Mouse (Mus musculus) gastrocnemius, postnatal 25 days (tissue): ENCODE data around the gene 4931400O07Rik. TPM values are rescaled to one million over a fixed set of nuclear protein-coding genes. Genes with fewer than 3 reads are reported as not detected.

Experiments
- DNase-seq: peaks from one replicate; pipeline ENCODE4 v3.0.0; 2022
- long read RNA-seq, 2 experiments: library from polyadenylated mRNA; stranded (forward); transcript quantifications; one replicate each; pipeline ENCODE4 v2.0.0; 2021
- total RNA-seq, 2 experiments: library from RNA; stranded (reverse); gene quantifications; 1 replicate in 1 of 2; 2 replicates in 1 of 2; pipeline ENCODE4 v1.2.3; 2021

The 4931400O07Rik gene
- total RNA-seq = not detected
- long read RNA-seq, experiment 1 = 0 reads
- long read RNA-seq, experiment 2 = 0 reads

GRCm38 (mm10) chrX:62467691-62468090, at the start of gene 4931400O07Rik:
4931400O07Rik (plus strand) TSS chrX:62467991.
- no peak for DNase-seq

Other genes with a start within 250 kb of the 4931400O07Rik start
- not detected for gene 4933402E13Rik, start 184.5 kb upstream of the 4931400O07Rik start, total RNA-seq